Mouse (Mus musculus) intestine, embryonic 16.5 days (tissue): ENCODE measurements at regions not wholly inside any gene's neighbourhood (a gene's known extent, or its start where the extent isn't known, plus 50 kb on each side); places are given as distances from the start of the nearest gene placed in this dataset.

Source experiments
- ATAC-seq: fragments of 200-750 bp; cut with Nextera tagmentation; 2 replicates; pipeline ENCODE4 v1.8.0; 2017; ENCODE audit warnings: moderate TSS enrichment, moderate library complexity
- H3K27ac ChIP-seq: fragments of 300-500 bp; sonication (generic); 2 replicates; pipeline ENCODE4 v1.5.1; 2014; ENCODE audit warnings: mild to moderate bottlenecking, low read length
- H3K27me3 ChIP-seq: fragments of 300-500 bp; sonication (generic); replicated peaks from 2 replicates; pipeline ENCODE4 v1.6.1; 2014; ENCODE audit warnings: low read length, control low read depth, mixed read lengths; ENCODE audit not compliant: control insufficient read depth, insufficient read depth
- H3K36me3 ChIP-seq: fragments of 300-500 bp; sonication (generic); 2 replicates; pipeline ENCODE4 v1.6.1; 2014; ENCODE audit warnings: low read length, control low read depth; ENCODE audit not compliant: control insufficient read depth, insufficient read depth
- H3K4me1 ChIP-seq: fragments of 300-500 bp; sonication (generic); 2 replicates; pipeline ENCODE4 v1.6.1; 2014; ENCODE audit warnings: low read length, control low read depth, mixed read lengths; ENCODE audit not compliant: control insufficient read depth, insufficient read depth
- H3K4me2 ChIP-seq: fragments of 300-500 bp; sonication (generic); 2 replicates; pipeline ENCODE4 v1.6.1; 2014; ENCODE audit warnings: low read depth, low read length, control low read depth
- H3K4me3 ChIP-seq: fragments of 300-500 bp; sonication (generic); 2 replicates; pipeline ENCODE4 v1.5.1; 2014; ENCODE audit warnings: mild to moderate bottlenecking, low read length
- H3K9ac ChIP-seq: fragments of 300-500 bp; sonication (generic); 2 replicates; pipeline ENCODE4 v1.6.1; 2014; ENCODE audit warnings: low read depth, low read length
- H3K9me3 ChIP-seq: fragments of 300-500 bp; sonication (generic); 2 replicates; pipeline ENCODE4 v1.6.1; 2016; ENCODE audit warnings: low read length, control low read depth; ENCODE audit not compliant: control insufficient read depth
- WGBS: fragments of 180-500 bp; shearing (Covaris S2); extraction: QIAGEN DNeasy Blood & Tissue Kit; methylation state at CpG from one replicate; pipeline ENCODE4 v1.1.7; 2014; 5-methylcytosine and 5-hydroxymethylcytosine counted together

DNA sequence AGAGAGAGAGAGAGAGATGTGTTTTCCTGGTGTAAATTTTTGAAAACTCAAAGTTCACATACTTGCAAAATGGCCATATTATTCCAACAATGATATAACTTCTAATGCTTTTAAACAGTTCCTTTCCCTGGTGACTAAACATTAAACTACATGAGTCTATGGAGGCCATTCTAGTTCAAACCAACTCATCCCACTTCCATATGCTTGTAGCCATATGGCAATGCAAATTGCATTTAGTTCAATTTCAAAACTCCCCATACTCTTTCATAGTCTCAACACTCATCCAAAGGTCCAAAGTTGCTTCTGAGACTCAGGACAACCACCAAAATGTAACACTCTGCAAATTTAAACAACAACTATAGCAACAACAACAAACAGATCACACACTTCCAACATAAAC, 1026.5 kb downstream of the Slc16a7 start:
- H3K27me3 ChIP-seq: no peaks in the 10 kb centered on the region
- no peaks in the 10 kb centered on the region for H3K36me3 ChIP-seq
- ATAC-seq: no peak
- H3K9ac ChIP-seq: no peak overlapping the region
- no peak overlapping the region for H3K4me3 ChIP-seq
- H3K4me1 ChIP-seq: no peaks in the 10 kb centered on the region
- H3K9me3 ChIP-seq: no peaks in the 10 kb centered on the region
- H3K4me2 ChIP-seq: no peak overlapping the region
- no peak overlapping the region for H3K27ac ChIP-seq

DNA sequence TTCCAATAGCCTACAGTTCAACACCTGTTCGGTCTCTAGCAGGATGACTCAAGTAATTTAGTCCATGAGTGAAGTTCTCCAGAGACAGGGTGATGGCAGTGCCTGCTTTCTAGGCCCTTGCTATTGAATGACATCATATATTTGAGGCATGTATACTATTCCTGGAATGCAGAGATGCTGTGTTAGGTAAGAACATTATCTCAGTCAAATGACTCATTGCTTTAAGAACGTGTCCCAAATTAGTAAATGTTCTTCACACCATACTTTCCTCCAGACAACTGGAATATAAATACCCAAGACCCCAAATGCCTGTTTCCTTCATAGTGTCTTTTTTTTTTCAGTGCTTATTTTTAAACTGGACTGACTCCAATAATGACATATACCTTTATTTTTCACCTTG, 1018.3 kb downstream of the Slc16a7 start:
- no peak for ATAC-seq
- Histone ChIP-seq H3K9me3 (no peaks in the 10 kb centered on the region), H3K4me1 (no peaks in the 10 kb centered on the region), H3K27ac (no peak overlapping the region), H3K9ac (no peak overlapping the region), H3K36me3 (no peaks in the 10 kb centered on the region), H3K27me3 (no peaks in the 10 kb centered on the region), H3K4me3 (no peak overlapping the region), H3K4me2 (no peak overlapping the region)
- WGBS: 66% methylated on average over 2 of the region's 2 CpGs

DNA sequence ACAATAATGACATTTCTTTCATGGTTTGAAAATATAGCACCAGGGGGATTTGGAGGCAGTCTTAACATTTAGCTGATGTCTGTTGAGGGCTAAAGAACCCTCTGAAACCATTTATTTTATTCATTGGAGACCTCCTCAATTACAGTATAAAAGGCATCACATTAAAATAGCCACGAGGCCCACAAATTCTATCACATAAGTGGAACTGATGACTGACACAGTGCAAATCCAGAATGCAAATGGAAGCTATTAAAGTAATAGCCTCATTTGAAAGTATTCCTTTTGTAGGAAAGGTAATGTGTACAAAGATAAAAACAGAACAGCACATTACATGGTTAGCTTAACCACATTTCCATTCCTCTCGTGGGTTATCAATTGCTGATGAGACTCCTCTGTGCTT, 986.6 kb downstream of the Slc16a7 start:
- Histone ChIP-seq H3K4me2 (no peak overlapping the region), H3K27ac (no peak overlapping the region), H3K9me3 (no peaks in the 10 kb centered on the region), H3K27me3 (no peaks in the 10 kb centered on the region), H3K4me3 (no peak overlapping the region), H3K9ac (no peak overlapping the region), H3K36me3 (no peaks in the 10 kb centered on the region), H3K4me1 (no peaks in the 10 kb centered on the region)
- ATAC-seq: no peak
- 73% methylated on average over 2 of the region's 2 CpGs for WGBS

DNA sequence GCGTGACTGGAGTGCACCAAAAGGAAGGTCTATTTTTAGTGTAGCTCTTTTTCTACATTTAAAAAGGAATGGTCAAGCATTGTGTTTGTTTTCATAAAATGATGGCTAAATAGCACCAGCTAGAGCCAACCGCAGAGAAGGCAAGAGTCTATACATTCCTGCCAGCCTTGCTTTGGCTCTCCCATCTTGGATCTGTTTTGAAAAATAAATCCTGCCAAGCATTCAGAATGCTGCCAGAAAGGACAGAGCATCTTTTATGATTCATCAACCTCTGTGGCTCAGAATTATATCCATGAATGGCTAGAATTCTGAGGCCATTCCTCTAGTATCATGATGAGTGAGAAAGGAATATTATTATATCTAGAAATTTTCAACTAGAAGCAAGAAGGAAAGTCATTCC, 979.6 kb downstream of the Slc16a7 start:
- no peak overlapping the region for H3K4me3 ChIP-seq
- H3K27me3 ChIP-seq: no peaks in the 10 kb centered on the region
- H3K9me3 ChIP-seq: no peaks in the 10 kb centered on the region
- H3K9ac ChIP-seq: no peak overlapping the region
- no peak for ATAC-seq
- no peaks in the 10 kb centered on the region for H3K4me1 ChIP-seq
- H3K4me2 ChIP-seq: no peak overlapping the region
- no peaks in the 10 kb centered on the region for H3K36me3 ChIP-seq
- no peak overlapping the region for H3K27ac ChIP-seq
- 80% methylated on average over 2 of the region's 2 CpGs for WGBS

- 70% methylated on average over 6 of the region's 6 CpGs for WGBS
- ATAC-seq: no peak
- H3K4me2 ChIP-seq: no peak overlapping the region
These were observed 972.7 kb downstream of the Slc16a7 start for GRCm38 (mm10) chr10:124416531-124416930.

GRCm38 (mm10) chr10:124423418-124423817, 965.8 kb downstream of the Slc16a7 start:
- H3K27ac ChIP-seq: no peak overlapping the region
- ATAC-seq: no peak
- H3K9me3 ChIP-seq: no peaks in the 10 kb centered on the region

More at GRCm38 (mm10) chr10:124416531-124416930, 972.7 kb downstream of the Slc16a7 start:
- Histone ChIP-seq H3K4me3 (no peak overlapping the region), H3K4me1 (no peaks in the 10 kb centered on the region), H3K27ac (no peak overlapping the region), H3K9me3 (no peaks in the 10 kb centered on the region; the same call in 1 of the 2 replicates), H3K9ac (no peak overlapping the region), H3K27me3 (no peaks in the 10 kb centered on the region), H3K36me3 (no peaks in the 10 kb centered on the region)

More at GRCm38 (mm10) chr10:124423418-124423817, 965.8 kb downstream of the Slc16a7 start:
- 38% methylated on average over 2 of the region's 2 CpGs for WGBS
- H3K27me3 ChIP-seq: no peaks in the 10 kb centered on the region
- no peak overlapping the region for H3K9ac ChIP-seq
- H3K36me3 ChIP-seq: no peaks in the 10 kb centered on the region
- no peak overlapping the region for H3K4me3 ChIP-seq
- H3K4me1 ChIP-seq: no peaks in the 10 kb centered on the region
- H3K4me2 ChIP-seq: no peak overlapping the region
